Mouse (Mus musculus) heart, embryonic 14.5 days (tissue): ENCODE data around the gene Napsa. TPM values are rescaled to one million over a fixed set of nuclear protein-coding genes. Genes with fewer than 3 reads are reported as not detected.

Experiments
- ATAC-seq: fragments of 200-750 bp; cut with Nextera tagmentation; 2 replicates; pipeline ENCODE4 v1.8.0; 2017; ENCODE audit warnings: low read depth, moderate TSS enrichment; ENCODE audit not compliant: insufficient number of reproducible peaks, insufficient read depth, low FRiP score
- H3K27ac ChIP-seq, 2 experiments: fragments of 200-500 bp in 1 of 2; fragments of 300-500 bp in 1 of 2; sonication (generic) in 1 of 2; replicated peaks in 1 of 2; 2 replicates each; pipeline ENCODE4 v1.5.1; 2012 to 2014; ENCODE audit warnings: low read depth in 2 of 2, low read length in 2 of 2, control low read depth in 1 of 2, mild to moderate bottlenecking in 1 of 2, mixed read lengths in 1 of 2; ENCODE audit not compliant: control insufficient read depth in 1 of 2, insufficient read depth in 1 of 2
- H3K27me3 ChIP-seq: fragments of 300-500 bp; sonication (generic); 2 replicates; pipeline ENCODE4 v1.6.1; 2014; ENCODE audit warnings: mild to moderate bottlenecking, low read length, control low read depth; ENCODE audit not compliant: control insufficient read depth, insufficient read depth
- H3K36me3 ChIP-seq: fragments of 300-500 bp; sonication (generic); 2 replicates; pipeline ENCODE4 v1.6.1; 2014; ENCODE audit warnings: mild to moderate bottlenecking, control low read depth, low read length, mixed read lengths; ENCODE audit not compliant: control insufficient read depth, insufficient read depth
- H3K4me1 ChIP-seq, 2 experiments: fragments of 200-500 bp in 1 of 2; fragments of 300-500 bp in 1 of 2; sonication (generic) in 1 of 2; 2 replicates each; pipeline ENCODE4 v1.6.1; 2012 to 2014; ENCODE audit warnings: low read length in 2 of 2, control low read depth in 1 of 2, mixed read lengths in 1 of 2; ENCODE audit not compliant: control insufficient read depth in 2 of 2, insufficient read depth in 2 of 2
- H3K4me2 ChIP-seq: fragments of 300-500 bp; sonication (generic); 2 replicates; pipeline ENCODE4 v1.6.1; 2014; ENCODE audit warnings: mild to moderate bottlenecking, low read length
- H3K4me3 ChIP-seq, 2 experiments: fragments of 200-500 bp in 1 of 2; fragments of 300-500 bp in 1 of 2; sonication (generic) in 1 of 2; 2 replicates each; pipeline ENCODE4 v1.5.1; 2012 to 2014; ENCODE audit warnings: low read length in 2 of 2, mild to moderate bottlenecking in 2 of 2, control low read depth in 1 of 2, low read depth in 1 of 2, moderate library complexity in 1 of 2; ENCODE audit not compliant: control insufficient read depth in 1 of 2, insufficient read depth in 1 of 2
- H3K9ac ChIP-seq: fragments of 300-500 bp; sonication (generic); 2 replicates; pipeline ENCODE4 v1.6.1; 2014; ENCODE audit warnings: mild to moderate bottlenecking, low read length
- H3K9me3 ChIP-seq: fragments of 300-500 bp; sonication (generic); 2 replicates; pipeline ENCODE4 v1.6.1; 2016; ENCODE audit warnings: low read length, control low read depth; ENCODE audit not compliant: control insufficient read depth
- WGBS: fragments of 180-500 bp; shearing (Covaris S2); extraction: QIAGEN DNeasy Blood & Tissue Kit; methylation state at CpG from one replicate; pipeline ENCODE4 v1.1.7; 2014; 5-methylcytosine and 5-hydroxymethylcytosine counted together
- microRNA-seq: library from miRNA; unstranded; fragments of <30 nt; microRNA quantifications from one replicate; pipeline ENCODE4, GENCODE M21; 2016
- polyA plus RNA-seq: library from polyadenylated mRNA; unstranded; fragments of >200 nt; fragmentation: Nextera tagmentation; extraction: Ambion mirVana; gene quantifications from 2 replicates; pipeline ENCODE4 v1.2.1, GENCODE M21; 2014

Gene Napsa
- polyA plus RNA-seq, 1 experiment from 2014 or later, result 0.35 TPM

- Histone ChIP-seq H3K27me3 (peaks cover 40% of the 10 kb centered on the region), H3K4me3 (no peak overlapping the region), H3K27ac (no peak overlapping the region), H3K4me2 (no peak overlapping the region), H3K9me3 (no peaks in the 10 kb centered on the region), H3K4me1 (no peaks in the 10 kb centered on the region), H3K9ac (no peak overlapping the region), H3K36me3 (no peaks in the 10 kb centered on the region)
- ATAC-seq, result no peak
- WGBS, result 12% methylated on average over 15 of the region's 15 CpGs
Measured at GRCm38 (mm10) chr7:44633407-44633806, 61.2 kb downstream of the Napsa start.

Small RNAs within 50 kb of the gene (microRNA-seq; reads per million reads assigned to microRNA genes)
- not detected for gene Mir7053

Other genes starting within 250 kb of the Napsa start
- 0.57 and 0.59 TPM in 2 replicates for gene Syt3, start 188.3 kb upstream of the Napsa start, polyA plus RNA-seq
- gene 1700008O03Rik, start 186.6 kb upstream of the Napsa start, polyA plus RNA-seq, result 0.34 and 0.47 TPM in 2 replicates
- 4.1 and 4.5 TPM in 2 replicates for gene Lrrc4b, start 143.4 kb upstream of the Napsa start, polyA plus RNA-seq
- 0.34 and 1.4 TPM in 2 replicates for gene Aspdh, start 107.0 kb upstream of the Napsa start, polyA plus RNA-seq
- gene Josd2, start 104.4 kb upstream of the Napsa start, polyA plus RNA-seq, result 128 and 131 TPM in 2 replicates
- 101 and 114 TPM in 2 replicates for gene Emc10, start 75.9 kb upstream of the Napsa start, polyA plus RNA-seq
- gene Fam71e1, start 75.8 kb upstream of the Napsa start, polyA plus RNA-seq, result 8.7 and 9.2 TPM in 2 replicates
- 2.3 and 3.3 TPM in 2 replicates for gene Mybpc2, start 47.7 kb upstream of the Napsa start, polyA plus RNA-seq
- gene Spib, start 40.3 kb upstream of the Napsa start, polyA plus RNA-seq, result not detected in 2 replicates
- 28.6 and 29.2 TPM in 2 replicates for gene Pold1, start 23.5 kb upstream of the Napsa start, polyA plus RNA-seq
- 53.3 and 57.8 TPM in 2 replicates for gene Nr1h2, start 18.4 kb upstream of the Napsa start, polyA plus RNA-seq
- gene Kcnc3, start 18.3 kb downstream of the Napsa start, polyA plus RNA-seq, result not detected in 2 replicates
- 0.40 and 1.9 TPM in 2 replicates for gene Myh14, start 98.5 kb downstream of the Napsa start, polyA plus RNA-seq
- gene Izumo2, start 136.4 kb downstream of the Napsa start, polyA plus RNA-seq, result not detected in 2 replicates
- gene Vrk3, start 176.0 kb downstream of the Napsa start, polyA plus RNA-seq, result 30.9 and 36.1 TPM in 2 replicates
- 0.51 and 0.61 TPM in 2 replicates for gene Zfp473, start 178.7 kb downstream of the Napsa start, polyA plus RNA-seq
- 41.5 and 41.7 TPM in 2 replicates for gene Nup62, start 243.7 kb downstream of the Napsa start, polyA plus RNA-seq
- gene Il4i1, start 244.0 kb downstream of the Napsa start, polyA plus RNA-seq, result 0.77 and 0.91 TPM in 2 replicates
- gene Atf5, start 244.3 kb downstream of the Napsa start, polyA plus RNA-seq, result 1.8 and 1.9 TPM in 2 replicates